Mouse (Mus musculus) MEL (cell line): ENCODE measurements around the gene Tufm. TPM values are rescaled to one million over a fixed set of nuclear protein-coding genes. Genes with fewer than 3 reads are reported as not detected.

Experiments
- DNase-seq: peaks from one replicate; pipeline ENCODE4 v3.0.0; 2011; ENCODE audit warnings: low read depth, low spot score
- H3K27ac ChIP-seq: 2 replicates; pipeline ENCODE4 v1.5.1; 2012; ENCODE audit warnings: low read depth, mild to moderate bottlenecking, control low read depth, low read length, moderate library complexity; ENCODE audit not compliant: control insufficient read depth
- H3K27me3 ChIP-seq, 2 experiments: fragments of 150-350 bp in 1 of 2; sonication (generic) in 1 of 2; 2 replicates each; pipeline ENCODE4 v1.6.1; 2012; ENCODE audit warnings: low read length in 2 of 2, mild to moderate bottlenecking in 2 of 2, improper control_type of control experiment in 1 of 2, moderate library complexity in 1 of 2; ENCODE audit not compliant: insufficient read depth in 2 of 2, control insufficient read depth in 1 of 2
- H3K36me3 ChIP-seq, 2 experiments: 2 replicates each; pipeline ENCODE4 v1.6.1; 2012 to 2014; ENCODE audit warnings: low read length in 2 of 2, improper control_type of control experiment in 1 of 2, inconsistent platforms in 1 of 2, mild to moderate bottlenecking in 1 of 2; ENCODE audit not compliant: insufficient read depth in 2 of 2, control insufficient read depth in 1 of 2
- H3K4me1 ChIP-seq, 2 experiments: fragments of 150-350 bp in 1 of 2; sonication (generic) in 1 of 2; 2 replicates each; pipeline ENCODE4 v1.6.1; 2012; ENCODE audit warnings: low read length in 2 of 2, improper control_type of control experiment in 1 of 2, mild to moderate bottlenecking in 1 of 2; ENCODE audit not compliant: insufficient read depth in 2 of 2, control insufficient read depth in 1 of 2
- H3K4me3 ChIP-seq, 2 experiments: fragments of 150-350 bp in 1 of 2; sonication (generic) in 1 of 2; 2 replicates each; pipeline ENCODE4 v1.5.1; 2012; ENCODE audit warnings: low read depth in 2 of 2, low read length in 2 of 2, mild to moderate bottlenecking in 2 of 2, moderate library complexity in 2 of 2, control low read depth in 1 of 2, improper control_type of control experiment in 1 of 2; ENCODE audit not compliant: control insufficient read depth in 1 of 2, insufficient read depth in 1 of 2
- H3K79me2 ChIP-seq: 2 replicates; pipeline ENCODE4 v1.6.1; 2012; ENCODE audit warnings: mild to moderate bottlenecking, low read length, moderate library complexity; ENCODE audit not compliant: control insufficient read depth, poor library complexity, insufficient read depth
- H3K9ac ChIP-seq: 2 replicates; pipeline ENCODE4 v1.6.1; 2012; ENCODE audit warnings: low read depth, mild to moderate bottlenecking, control low read depth, low read length, moderate library complexity; ENCODE audit not compliant: control insufficient read depth, poor library complexity, severe bottlenecking
- H3K9me3 ChIP-seq: fragments of 150-350 bp; sonication (generic); replicated peaks from 2 replicates; pipeline ENCODE4 v1.6.1; 2012; ENCODE audit warnings: mild to moderate bottlenecking, low read length, improper control_type of control experiment, moderate library complexity; ENCODE audit not compliant: insufficient read depth
- BHLHE40 ChIP-seq: IDR thresholded peaks from 2 replicates; pipeline ENCODE4 v1.6.1; 2012; ENCODE audit warnings: low read depth, mild to moderate bottlenecking, inconsistent platforms, low read length, improper control_type of control experiment, borderline replicate concordance
- CHD2 ChIP-seq: IDR thresholded peaks from 2 replicates; pipeline ENCODE4 v1.6.1; 2011; ENCODE audit warnings: low read length, improper control_type of control experiment
- E2F4 ChIP-seq: IDR thresholded peaks from 2 replicates; pipeline ENCODE4 v1.6.1; 2011; ENCODE audit warnings: low read depth, low read length, improper control_type of control experiment, borderline replicate concordance
- ELF1 ChIP-seq: IDR thresholded peaks from 2 replicates; pipeline ENCODE4 v1.6.1; 2014; ENCODE audit warnings: low read depth, mild to moderate bottlenecking, inconsistent platforms, low read length, improper control_type of control experiment, moderate library complexity
- ETS1 ChIP-seq: IDR thresholded peaks from 2 replicates; pipeline ENCODE4 v1.6.1; 2012; ENCODE audit warnings: low read depth, mild to moderate bottlenecking, inconsistent platforms, low read length, improper control_type of control experiment, moderate library complexity
- GABPA ChIP-seq: IDR thresholded peaks from 2 replicates; pipeline ENCODE4 v1.6.1; 2012; ENCODE audit warnings: low read depth, mild to moderate bottlenecking, inconsistent platforms, low read length, improper control_type of control experiment, moderate library complexity
- GATA1 ChIP-seq: IDR thresholded peaks from 2 replicates; pipeline ENCODE4 v1.6.1; 2011; ENCODE audit warnings: low read depth, low read length, improper control_type of control experiment
- HCFC1 ChIP-seq: IDR thresholded peaks from 2 replicates; pipeline ENCODE4 v1.6.1; 2012; ENCODE audit warnings: low read depth, mild to moderate bottlenecking, inconsistent platforms, low read length, improper control_type of control experiment, moderate library complexity
- JUND ChIP-seq: IDR thresholded peaks from 2 replicates; pipeline ENCODE4 v1.6.1; 2011; ENCODE audit warnings: low read depth, mild to moderate bottlenecking, improper control_type of control experiment, low read length
- MAX ChIP-seq: IDR thresholded peaks from 2 replicates; pipeline ENCODE4 v1.6.1; 2011; ENCODE audit warnings: low read length, improper control_type of control experiment
- MEF2A ChIP-seq: IDR thresholded peaks from 2 replicates; pipeline ENCODE4 v1.6.1; 2014; ENCODE audit warnings: low read depth, mild to moderate bottlenecking, inconsistent platforms, low read length, improper control_type of control experiment; ENCODE audit not compliant: poor library complexity, insufficient replicate concordance, severe bottlenecking; ENCODE audit errors: extremely low read depth
- MXI1 ChIP-seq: IDR thresholded peaks from 2 replicates; pipeline ENCODE4 v1.6.1; 2011; ENCODE audit warnings: mild to moderate bottlenecking, low read depth, low read length, improper control_type of control experiment
- MYB ChIP-seq: IDR thresholded peaks from 2 replicates; pipeline ENCODE4 v1.6.1; 2011; ENCODE audit warnings: mild to moderate bottlenecking, low read depth, low read length, improper control_type of control experiment
- MYC ChIP-seq: IDR thresholded peaks from 2 replicates; pipeline ENCODE4 v1.6.1; 2011; ENCODE audit warnings: low read depth, mild to moderate bottlenecking, low read length, improper control_type of control experiment, moderate library complexity
- NRF1 ChIP-seq: IDR thresholded peaks from 2 replicates; pipeline ENCODE4 v1.6.1; 2014; ENCODE audit warnings: low read depth, mild to moderate bottlenecking, inconsistent platforms, low read length, improper control_type of control experiment, moderate library complexity; ENCODE audit not compliant: poor library complexity, insufficient read depth, severe bottlenecking
- POLR2A ChIP-seq, 2 experiments: IDR thresholded peaks; 2 replicates each; pipeline ENCODE4 v1.6.1; 2011 to 2012; ENCODE audit warnings: low read length in 2 of 2, mild to moderate bottlenecking in 2 of 2, control low read depth in 1 of 2, improper control_type of control experiment in 1 of 2, low read depth in 1 of 2, moderate library complexity in 1 of 2; ENCODE audit not compliant: control insufficient read depth in 1 of 2, insufficient read depth in 1 of 2, poor library complexity in 1 of 2
- POLR2AphosphoS5 ChIP-seq: IDR thresholded peaks from 2 replicates; pipeline ENCODE4 v1.6.1; 2012; ENCODE audit warnings: low read depth, borderline replicate concordance, mild to moderate bottlenecking, inconsistent platforms, low read length, moderate library complexity, mixed read lengths
- RAD21 ChIP-seq: IDR thresholded peaks from 2 replicates; pipeline ENCODE4 v1.6.1; 2011; ENCODE audit warnings: mild to moderate bottlenecking, low read depth, low read length, improper control_type of control experiment
- SIN3A ChIP-seq: IDR thresholded peaks from 2 replicates; pipeline ENCODE4 v1.6.1; 2012; ENCODE audit warnings: low read length, improper control_type of control experiment, inconsistent platforms
- TBP ChIP-seq: IDR thresholded peaks from 2 replicates; pipeline ENCODE4 v1.8.0; 2011; ENCODE audit warnings: low read depth, low read length, improper control_type of control experiment
- TCF12 ChIP-seq: IDR thresholded peaks from 2 replicates; pipeline ENCODE4 v1.6.1; 2014; ENCODE audit warnings: low read depth, mild to moderate bottlenecking, inconsistent platforms, low read length, improper control_type of control experiment, moderate library complexity
- UBTF ChIP-seq: IDR thresholded peaks from 2 replicates; pipeline ENCODE4 v1.6.1; 2012; ENCODE audit warnings: low read depth, mild to moderate bottlenecking, inconsistent platforms, low read length, improper control_type of control experiment, moderate library complexity, borderline replicate concordance; ENCODE audit not compliant: insufficient read depth
- USF2 ChIP-seq, 2 experiments: IDR thresholded peaks; 2 replicates each; pipeline ENCODE4 v1.6.1; 2011 to 2012; ENCODE audit warnings: improper control_type of control experiment in 2 of 2, low read length in 2 of 2, borderline replicate concordance in 1 of 2, inconsistent platforms in 1 of 2, low read depth in 1 of 2, mild to moderate bottlenecking in 1 of 2; ENCODE audit not compliant: insufficient read depth in 1 of 2
- ZNF384 ChIP-seq: IDR thresholded peaks from 2 replicates; pipeline ENCODE4 v1.6.1; 2012; ENCODE audit warnings: low read depth, mild to moderate bottlenecking, inconsistent platforms, low read length, improper control_type of control experiment
- polyA plus RNA-seq, 2 experiments: library from polyadenylated mRNA; stranded (reverse) in 1 of 2; unstranded in 1 of 2; fragments of >175 nt in 1 of 2; fragments of >200 nt in 1 of 2; gene quantifications; 2 replicates each; pipeline versions ENCODE4 v1.2.1 to v1.2.4; 2012; ENCODE audit warnings: low replicate concordance in 2 of 2, low read depth in 1 of 2; ENCODE audit not compliant: insufficient read length in 2 of 2, insufficient read depth in 1 of 2, missing spikeins in 1 of 2
- total RNA-seq: library from RNA; depleted of rRNA; stranded (reverse); fragments of 300-350 nt; gene quantifications from 2 replicates; pipeline ENCODE4 v1.2.3, GENCODE M21; 2012

Tufm gene
- total and polyA plus RNA-seq, 3 experiments, result 224 to 397 TPM; not detected in 1

- no peak for DNase-seq
- no peaks in the 10 kb centered on the region for H3K9me3 ChIP-seq
- H3K36me3 ChIP-seq, result peaks cover 0 to 17% of the 10 kb centered on the region in 2 experiments; a peak in 2 of 4 replicates
- peaks cover 10 to 19% of the 10 kb centered on the region in 2 experiments for H3K4me1 ChIP-seq
- no peak overlapping the region for H3K9ac ChIP-seq
- no peaks in the 10 kb centered on the region for H3K79me2 ChIP-seq
- no peaks in the 10 kb centered on the region for H3K27me3 ChIP-seq
- TF ChIP-seq MAX (no peak), POLR2AphosphoS5 (no peak), MXI1 (no peak), ZNF384 (no peak), SIN3A (no peak), NRF1 (no peak), GATA1 (no peak), ETS1 (no peak), E2F4 (no peak), HCFC1 (no peak)
- no peak overlapping the region for H3K27ac ChIP-seq
- no peak overlapping the region for H3K4me3 ChIP-seq
Observed at GRCm38 (mm10) chr7:126463547-126463946, 23.6 kb upstream of the Tufm start.

- no peak overlapping the region for H3K4me3 ChIP-seq
- no peaks in the 10 kb centered on the region for H3K27me3 ChIP-seq
- no peaks in the 10 kb centered on the region for H3K79me2 ChIP-seq
- H3K27ac ChIP-seq, result no peak overlapping the region
- peak; percentile 63 for DNase-seq
- peak overlapping the region; percentile 17; the same call in 1 of the 2 replicates for H3K9ac ChIP-seq
- H3K36me3 ChIP-seq, result peaks cover 1 to 17% of the 10 kb centered on the region in 2 experiments; a peak in 3 of 4 replicates
- peaks cover 10 to 19% of the 10 kb centered on the region in 2 experiments for H3K4me1 ChIP-seq
- TF ChIP-seq JUND (no peak), MYC (no peak), ELF1 (no peak), SIN3A (no peak), POLR2A (IDR thresholded peaks at IDR 0.05; ENCODE audit: control insufficient read depth in 1 of 2, insufficient read depth in 1 of 2, low read depth in 1 of 2, low read length in 2 of 2, poor library complexity in 1 of 2) (no peak), GABPA (no peak), USF2 (IDR thresholded peaks at IDR 0.05; ENCODE audit: borderline replicate concordance in 1 of 2, insufficient read depth in 1 of 2, low read depth in 1 of 2, low read length in 2 of 2) (no peak), TCF12 (no peak), TBP (no peak), MYB (no peak), POLR2AphosphoS5 (no peak), RAD21 (no peak), CHD2 (no peak), ZNF384 (no peak), NRF1 (no peak), MAX (no peak), MEF2A (no peak), UBTF (no peak), BHLHE40 (no peak)
- H3K9me3 ChIP-seq, result no peaks in the 10 kb centered on the region
Observed at GRCm38 (mm10) chr7:126464121-126464520, 23.0 kb upstream of the Tufm start.
